In the genomic region with DNA sequence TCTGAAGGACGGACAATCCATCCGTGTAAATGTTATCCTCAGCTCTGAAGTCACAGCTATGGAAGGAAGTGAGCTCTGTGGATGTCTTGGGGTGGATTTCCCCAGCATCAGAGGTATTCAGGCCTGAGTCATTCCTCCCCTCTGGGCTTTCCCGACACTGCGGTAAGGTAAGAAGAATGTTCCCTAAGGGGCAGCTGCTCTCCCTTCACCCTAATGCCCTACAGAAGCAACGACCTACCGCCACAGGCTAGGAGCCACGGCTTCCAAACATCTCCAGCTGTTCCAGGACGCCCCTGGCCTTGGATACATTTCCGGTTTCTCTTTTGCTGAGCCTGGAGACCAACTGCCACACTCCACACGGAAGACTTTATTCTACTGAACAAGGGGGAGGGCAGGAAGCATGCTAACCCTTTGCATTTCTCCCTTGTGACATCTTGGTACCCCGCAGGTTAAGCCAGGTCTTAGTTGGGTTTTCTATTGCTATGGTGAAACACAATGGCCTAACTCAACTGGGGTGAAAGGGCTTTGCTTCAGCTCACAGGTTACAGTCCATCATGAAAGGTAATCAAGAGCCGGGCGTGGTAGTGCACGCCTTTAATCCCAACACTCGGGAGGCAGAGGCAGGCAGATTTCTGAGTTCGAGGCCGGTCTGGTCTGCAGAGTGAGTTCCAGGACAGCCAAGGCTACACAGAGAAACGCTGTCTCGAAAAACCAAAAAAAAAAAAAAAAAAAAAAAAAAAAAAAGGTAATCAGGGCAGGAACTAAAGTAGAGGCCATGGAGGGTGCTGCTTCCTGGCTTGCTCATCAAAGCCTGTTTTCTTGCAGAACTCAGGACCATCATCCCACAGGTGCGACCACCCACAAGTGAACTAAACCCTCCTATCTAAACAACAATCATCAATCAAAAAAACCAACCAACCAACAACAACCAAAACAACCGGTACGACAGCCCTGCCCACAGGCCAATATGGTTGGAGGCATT, we compare ENCODE assay signal across 26 mouse cellular contexts. TPM values are rescaled to one million over a fixed set of nuclear protein-coding genes. Genes with fewer than 3 reads are reported as not detected.
A peak's percentile ranks its signal among the peaks of the same experiment; 100 is the strongest.
DNase-seq lines count a peak whose midpoint lies in the region; ATAC-seq lines count a peak whose summit lies in the region.
"Had no signal": no experiment of that assay in that cellular context is flagged by ENCODE, and none has a peak within 500 bp of the region (broad histone marks: within the 10 kb centered on the region; RNA-seq: fewer than 3 reads in every experiment).

No protein-coding gene starts in this region.

- H3K27me3 ChIP-seq in neural tube, embryonic 11.5 days (ENCODE audit: control insufficient read depth, insufficient read depth, low read length): no peaks in the 10 kb centered on the region
- no peaks in the 10 kb centered on the region for H3K27me3 ChIP-seq in neural tube, embryonic 15.5 days (replicated peaks)
- H3K27me3 ChIP-seq in midbrain, embryonic 14.5 days (ENCODE audit: control insufficient read depth, insufficient read depth, low read length): no peaks in the 10 kb centered on the region
- H3K27me3 ChIP-seq in liver, embryonic 11.5 days (replicated peaks; ENCODE audit: control insufficient read depth, insufficient read depth, low read length): no peaks in the 10 kb centered on the region
- H3K27me3 ChIP-seq: embryonic facial prominence, embryonic 12.5 days; heart, embryonic 12.5 days; megakaryocyte, embryonic 14.5 days; midbrain, embryonic 13.5 days; neural tube, embryonic 13.5 days had no signal

- no peak overlapping the region for H3K9ac ChIP-seq in neural tube, embryonic 11.5 days (ENCODE audit: low read length)
- H3K9ac ChIP-seq in neural tube, embryonic 15.5 days (replicated peaks): no peak overlapping the region
- H3K9ac ChIP-seq in midbrain, embryonic 14.5 days (replicated peaks; ENCODE audit: low read length): no peak overlapping the region
- H3K9ac ChIP-seq in liver, embryonic 11.5 days (ENCODE audit: low read depth, low read length): no peak overlapping the region
- H3K9ac ChIP-seq: embryonic facial prominence, embryonic 12.5 days; heart, embryonic 12.5 days; liver, embryonic 14.5 days; lung, embryonic 14.5 days; midbrain, embryonic 13.5 days; neural tube, embryonic 13.5 days had no signal

- DNase-seq in neural tube, embryonic 11.5 days (ENCODE audit: low spot score): peak; percentile 4
- peak; percentile 68 for DNase-seq in ES-CJ7 (ENCODE audit: low read depth, low spot score)
- no peak for DNase-seq in midbrain, embryonic 14.5 days
- DNase-seq in kidney, adult 11 months: no peak
- DNase-seq in lung, postnatal 4 days: no peak
- DNase-seq in liver, embryonic 11.5 days (ENCODE audit: low spot score): no peak
- DNase-seq: adrenal gland, postnatal 10 days; B cell, adult 2 months; cerebellum, postnatal 10 days; gastrocnemius, postnatal 10 days; heart, postnatal 10 days; kidney, adult 18-20 months; layer of hippocampus, adult 9-11 months; lung, embryonic 14.5 days; thymus, postnatal 36 days had no signal

- WGBS in neural tube, embryonic 11.5 days: 84% methylated on average over 22 of the region's 22 CpGs
- 89% methylated on average over 22 of the region's 22 CpGs for WGBS in neural tube, embryonic 15.5 days
- 88% methylated on average over 22 of the region's 22 CpGs for WGBS in midbrain, embryonic 14.5 days
- WGBS in liver, embryonic 11.5 days: 81% methylated on average over 22 of the region's 22 CpGs

- H3K9me3 ChIP-seq in neural tube, embryonic 11.5 days (ENCODE audit: control insufficient read depth, low read length): no peaks in the 10 kb centered on the region
- H3K9me3 ChIP-seq in neural tube, embryonic 15.5 days (replicated peaks): no peaks in the 10 kb centered on the region
- no peaks in the 10 kb centered on the region for H3K9me3 ChIP-seq in midbrain, embryonic 14.5 days (ENCODE audit: control insufficient read depth, low read length)
- H3K9me3 ChIP-seq in liver, embryonic 11.5 days (ENCODE audit: control insufficient read depth, low read length): no peaks in the 10 kb centered on the region
- H3K9me3 ChIP-seq: embryonic facial prominence, embryonic 12.5 days; heart, embryonic 12.5 days; hindbrain, embryonic 10.5 days; midbrain, embryonic 13.5 days; neural tube, embryonic 13.5 days had no signal

- ATAC-seq in neural tube, embryonic 11.5 days (ENCODE audit: insufficient read depth, low FRiP score, low TSS enrichment): no peak
- no peak for ATAC-seq in neural tube, embryonic 15.5 days (ENCODE audit: low FRiP score)
- ATAC-seq in activated CD4-positive, CD25-positive, alpha-beta regulatory T cell, adult 4 months: peak; percentile 40
- ATAC-seq in midbrain, embryonic 14.5 days (ENCODE audit: low FRiP score, low TSS enrichment): no peak
- no peak for ATAC-seq in liver, embryonic 11.5 days (replicated peaks; ENCODE audit: low FRiP score)
- ATAC-seq: hindbrain, postnatal 0 days; midbrain, embryonic 13.5 days had no signal

- no peak overlapping the region for H3K4me3 ChIP-seq in neural tube, embryonic 11.5 days (ENCODE audit: low read depth, low read length)
- H3K4me3 ChIP-seq in neural tube, embryonic 15.5 days (replicated peaks): no peak overlapping the region
- no peak overlapping the region for H3K4me3 ChIP-seq in midbrain, embryonic 14.5 days (replicated peaks; ENCODE audit: low read depth, low read length)
- H3K4me3 ChIP-seq in liver, embryonic 11.5 days (ENCODE audit: low read depth, low read length): no peak overlapping the region
- H3K4me3 ChIP-seq: embryonic facial prominence, embryonic 12.5 days; heart, embryonic 12.5 days; hindbrain, embryonic 10.5 days; left cerebral cortex, adult 2 months; megakaryocyte, embryonic 14.5 days; midbrain, embryonic 13.5 days; neural tube, embryonic 13.5 days had no signal

- H3K4me1 ChIP-seq in neural tube, embryonic 11.5 days (ENCODE audit: control insufficient read depth, insufficient read depth, low read length): no peaks in the 10 kb centered on the region
- peaks cover 1% of the 10 kb centered on the region for H3K4me1 ChIP-seq in neural tube, embryonic 15.5 days
- H3K4me1 ChIP-seq in midbrain, embryonic 14.5 days (ENCODE audit: control insufficient read depth, insufficient read depth, low read length): no peaks in the 10 kb centered on the region
- peaks cover 4% of the 10 kb centered on the region for H3K4me1 ChIP-seq in liver, embryonic 11.5 days (replicated peaks; ENCODE audit: control insufficient read depth, insufficient read depth, low read length)
- H3K4me1 ChIP-seq: embryonic facial prominence, embryonic 12.5 days had no signal

- no peak overlapping the region for H3K4me2 ChIP-seq in neural tube, embryonic 11.5 days (ENCODE audit: low read depth)
- no peak overlapping the region for H3K4me2 ChIP-seq in neural tube, embryonic 15.5 days
- H3K4me2 ChIP-seq in midbrain, embryonic 14.5 days (ENCODE audit: low read length): no peak overlapping the region
- no peak overlapping the region for H3K4me2 ChIP-seq in liver, embryonic 11.5 days
- H3K4me2 ChIP-seq: embryonic facial prominence, embryonic 12.5 days; heart, embryonic 12.5 days; lung, embryonic 14.5 days; midbrain, embryonic 13.5 days; neural tube, embryonic 13.5 days had no signal

- no peaks in the 10 kb centered on the region for H3K36me3 ChIP-seq in neural tube, embryonic 11.5 days (ENCODE audit: control insufficient read depth, insufficient read depth, low read length)
- H3K36me3 ChIP-seq in neural tube, embryonic 15.5 days: no peaks in the 10 kb centered on the region
- no peaks in the 10 kb centered on the region for H3K36me3 ChIP-seq in midbrain, embryonic 14.5 days (ENCODE audit: control insufficient read depth, insufficient read depth, low read length)
- H3K36me3 ChIP-seq in liver, embryonic 11.5 days (ENCODE audit: control insufficient read depth, insufficient read depth, low read length): no peaks in the 10 kb centered on the region
- H3K36me3 ChIP-seq: embryonic facial prominence, embryonic 12.5 days; heart, embryonic 12.5 days; hindbrain, embryonic 10.5 days; midbrain, embryonic 13.5 days; neural tube, embryonic 13.5 days had no signal

- H3K27ac ChIP-seq in neural tube, embryonic 11.5 days (ENCODE audit: low read depth, low read length): no peak overlapping the region
- H3K27ac ChIP-seq in neural tube, embryonic 15.5 days (replicated peaks): no peak overlapping the region
- H3K27ac ChIP-seq in midbrain, embryonic 14.5 days (replicated peaks; ENCODE audit: low read depth, low read length): no peak overlapping the region
- no peak overlapping the region for H3K27ac ChIP-seq in liver, embryonic 11.5 days (ENCODE audit: low read depth, low read length)
- H3K27ac ChIP-seq: embryonic facial prominence, embryonic 12.5 days; hindbrain, embryonic 10.5 days; hindbrain, postnatal 0 days; left cerebral cortex, adult 2 months; liver, embryonic 14.5 days; midbrain, embryonic 13.5 days; neural tube, embryonic 13.5 days had no signal

RNA-seq across cellular contexts. Expression of a gene that starts 21.3 kb away (rescaled TPM):
- polyA plus RNA-seq in neural tube, embryonic 11.5 days (2014; fragmentation: Nextera tagmentation; extraction: Ambion mirVana): 24.5 and 25.3 TPM in 2 replicates
- 9.6 and 17.7 TPM in 2 replicates for polyA plus RNA-seq in neural tube, embryonic 15.5 days (2015; fragmentation: Nextera tagmentation; extraction: Ambion mirVana)
- polyA plus RNA-seq in activated CD4-positive, CD25-positive, alpha-beta regulatory T cell, adult 4 months (2017; shearing (Covaris generic)): 100 to 1,000 TPM; 243 to 280 TPM
- polyA plus RNA-seq in midbrain, embryonic 14.5 days (2014; fragmentation: Nextera tagmentation; extraction: Ambion mirVana): 7.3 and 14.8 TPM in 2 replicates
- 49.8 and 53.0 TPM in 2 replicates for polyA plus RNA-seq in liver, embryonic 11.5 days (2014; fragmentation: Nextera tagmentation; extraction: Ambion mirVana)

Comparison
In these comparisons a context has a peak if more than half of its experiments do, and no peak if none do; other contexts are left out.
1. DNase-seq: peak in neural tube, embryonic 11.5 days (single experiment) and ES-CJ7 (single experiment); none in midbrain, embryonic 14.5 days (single experiment), kidney, adult 11 months (single experiment), lung, postnatal 4 days (0 of 2) and liver, embryonic 11.5 days (single experiment).